Mouse (Mus musculus) liver, postnatal 0 days (tissue): ENCODE measurements around the gene Gdpd5. TPM values are rescaled to one million over a fixed set of nuclear protein-coding genes. Genes with fewer than 3 reads are reported as not detected.

ENCODE experiments used
- ATAC-seq: fragments of 200-750 bp; cut with Nextera tagmentation; 2 replicates; pipeline ENCODE4 v1.8.0; 2017; ENCODE audit warnings: mild to moderate bottlenecking, moderate library complexity
- DNase-seq: peaks from one replicate; pipeline ENCODE4 v3.0.0-alpha.2; 2016
- H3K27ac ChIP-seq: fragments of 300-500 bp; sonication (generic); 2 replicates; pipeline ENCODE4 v1.5.1; 2014; ENCODE audit warnings: antibody characterized with exemption, moderate library complexity, mild to moderate bottlenecking, low read depth
- H3K27me3 ChIP-seq: fragments of 300-500 bp; sonication (generic); 2 replicates; pipeline ENCODE4 v1.6.1; 2014; ENCODE audit warnings: low read length, control low read depth, mixed read lengths; ENCODE audit not compliant: insufficient read depth
- H3K36me3 ChIP-seq: fragments of 300-500 bp; sonication (generic); replicated peaks from 2 replicates; pipeline ENCODE4 v1.6.1; 2014; ENCODE audit warnings: mild to moderate bottlenecking, control low read depth, low read length, moderate library complexity, mixed read lengths; ENCODE audit not compliant: insufficient read depth
- H3K4me1 ChIP-seq: fragments of 300-500 bp; sonication (generic); 2 replicates; pipeline ENCODE4 v1.6.1; 2014; ENCODE audit warnings: antibody characterized with exemption, mild to moderate bottlenecking, control low read depth; ENCODE audit not compliant: insufficient read depth
- H3K4me2 ChIP-seq: fragments of 300-500 bp; sonication (generic); 2 replicates; pipeline ENCODE4 v1.6.1; 2014; ENCODE audit warnings: low read depth, mild to moderate bottlenecking, low read length, moderate library complexity, mixed read lengths
- H3K4me3 ChIP-seq: fragments of 300-500 bp; sonication (generic); 2 replicates; pipeline ENCODE4 v1.5.1; 2014; ENCODE audit warnings: low read depth, low read length
- H3K9ac ChIP-seq: fragments of 300-500 bp; sonication (generic); replicated peaks from 2 replicates; pipeline ENCODE4 v1.6.1; 2014; ENCODE audit warnings: mild to moderate bottlenecking, moderate library complexity
- H3K9me3 ChIP-seq: fragments of 300-500 bp; sonication (generic); 2 replicates; pipeline ENCODE4 v1.6.1; 2016; ENCODE audit warnings: mild to moderate bottlenecking, control low read depth, low read length, mixed read lengths
- CTCF ChIP-seq: sonication (generic); IDR thresholded peaks from 2 replicates; pipeline ENCODE4 v1.5.1; 2016; ENCODE audit warnings: antibody characterized with exemption, low read depth
- EP300 ChIP-seq: IDR thresholded peaks from 2 replicates; pipeline ENCODE4 v1.6.1; 2016; ENCODE audit warnings: antibody characterized with exemption, low read depth, mild to moderate bottlenecking
- WGBS: fragments of 180-500 bp; shearing (Covaris S2); extraction: QIAGEN DNeasy Blood & Tissue Kit; methylation state at CpG from one replicate; pipeline ENCODE4 v1.1.7; 2014; ENCODE audit not compliant: insufficient replicate concordance; 5-methylcytosine and 5-hydroxymethylcytosine counted together
- polyA plus RNA-seq: library from polyadenylated mRNA; unstranded; fragments of >200 nt; fragmentation: Nextera tagmentation; extraction: Ambion mirVana; gene quantifications from 2 replicates; pipeline ENCODE4 v1.2.1, GENCODE M21; 2015

Gene Gdpd5
- polyA plus RNA-seq: 1.7 TPM in 2 replicates

- DNase-seq (peak; percentile 98), ATAC-seq (peak; percentile 93)
- Histone ChIP-seq H3K4me1 (peaks cover 14% of the 10 kb centered on the region), H3K4me3 (peak within 1 kb of the TSS; percentile 53), H3K9me3 (no peaks in the 10 kb centered on the region), H3K36me3 (no peaks in the 10 kb centered on the region), H3K27ac (0 out of 2 replicates have a peak within 1 kb of the TSS, but pooled peaks have one; percentile 41), H3K4me2 (peak within 1 kb of the TSS; percentile 90), H3K27me3 (peaks cover 18% of the 10 kb centered on the region), H3K9ac (peak within 1 kb of the TSS; percentile 60)
- under 1% methylated on average over 65 of the region's 73 CpGs for WGBS
- no peak for TF ChIP-seq EP300
- TF ChIP-seq CTCF: no peak
These were observed at the start of gene Gdpd5 for GRCm38 (mm10) chr7:99381214-99382087. Gene Gdpd5, plus strand, starts transcription at chr7:99381414.

- DNase-seq: peak; percentile 87
- 43% methylated on average over 12 of the region's 12 CpGs for WGBS
- TF ChIP-seq CTCF (peak; percentile 93), EP300 (no peak)
These were observed 48.3 kb upstream of the Gdpd5 start for GRCm38 (mm10) chr7:99332774-99333480.

GRCm38 (mm10) chr7:99340736-99341135 lies 40.5 kb upstream of the Gdpd5 start:
- H3K4me2 ChIP-seq: no peak overlapping the region
- no peak for ATAC-seq
- 69% methylated on average over 8 of the region's 8 CpGs for WGBS
- H3K27me3 ChIP-seq: no peaks in the 10 kb centered on the region
- H3K9me3 ChIP-seq: no peaks in the 10 kb centered on the region
- TF ChIP-seq EP300: no peak
- TF ChIP-seq CTCF: no peak
- H3K36me3 ChIP-seq: no peaks in the 10 kb centered on the region
- no peaks in the 10 kb centered on the region; the same call in 1 of the 2 replicates for H3K4me1 ChIP-seq
- H3K9ac ChIP-seq: no peak overlapping the region
- no peak overlapping the region for H3K27ac ChIP-seq
- DNase-seq: no peak
- no peak overlapping the region for H3K4me3 ChIP-seq

More at GRCm38 (mm10) chr7:99332774-99333480, 48.3 kb upstream of the Gdpd5 start:
- H3K36me3 ChIP-seq: no peaks in the 10 kb centered on the region
- H3K27ac ChIP-seq: no peak overlapping the region
- H3K9ac ChIP-seq: no peak overlapping the region
- H3K4me3 ChIP-seq: no peak overlapping the region
- H3K4me1 ChIP-seq: no peaks in the 10 kb centered on the region
- ATAC-seq: no peak
- H3K9me3 ChIP-seq: no peaks in the 10 kb centered on the region
- 0 out of 2 replicates have a peak, but pooled peaks cover 5% of the 10 kb centered on the region for H3K27me3 ChIP-seq
- no peak overlapping the region for H3K4me2 ChIP-seq

- no peak overlapping the region for H3K9ac ChIP-seq
- H3K4me3 ChIP-seq: no peak overlapping the region
- ATAC-seq: no peak
- no peak overlapping the region for H3K27ac ChIP-seq
- H3K4me1 ChIP-seq: no peaks in the 10 kb centered on the region; the same call in 1 of the 2 replicates
- TF ChIP-seq CTCF (no peak), EP300 (no peak)
- no peaks in the 10 kb centered on the region for H3K27me3 ChIP-seq
- H3K9me3 ChIP-seq: no peaks in the 10 kb centered on the region
- no peak for DNase-seq
- H3K4me2 ChIP-seq: no peak overlapping the region
- 73% methylated on average over 4 of the region's 4 CpGs for WGBS
- no peaks in the 10 kb centered on the region; the same call in 1 of the 2 replicates for H3K36me3 ChIP-seq
These were observed 37.6 kb upstream of the Gdpd5 start for GRCm38 (mm10) chr7:99343577-99343976.

- Histone ChIP-seq H3K9me3 (no peaks in the 10 kb centered on the region), H3K4me3 (no peak overlapping the region), H3K9ac (no peak overlapping the region), H3K27ac (no peak overlapping the region), H3K27me3 (peaks cover 4% of the 10 kb centered on the region; the same call in 1 of the 2 replicates), H3K36me3 (no peaks in the 10 kb centered on the region; the same call in 1 of the 2 replicates), H3K4me1 (no peaks in the 10 kb centered on the region; the same call in 1 of the 2 replicates), H3K4me2 (no peak overlapping the region)
- TF ChIP-seq EP300 (no peak), CTCF (no peak)
- no peak for ATAC-seq
- WGBS: 83% methylated on average over 10 of the region's 10 CpGs
- no peak for DNase-seq
These were observed 33.9 kb upstream of the Gdpd5 start for GRCm38 (mm10) chr7:99347268-99347667.

- Histone ChIP-seq H3K4me2 (no peak overlapping the region), H3K9me3 (no peaks in the 10 kb centered on the region), H3K36me3 (no peaks in the 10 kb centered on the region; the same call in 1 of the 2 replicates), H3K4me3 (no peak overlapping the region), H3K4me1 (no peaks in the 10 kb centered on the region; the same call in 1 of the 2 replicates), H3K27ac (no peak overlapping the region), H3K27me3 (peaks cover 10% of the 10 kb centered on the region; the same call in 1 of the 2 replicates), H3K9ac (no peak overlapping the region)
- 88% methylated on average over 26 of the region's 26 CpGs for WGBS
- DNase-seq (no peak), ATAC-seq (no peak)
- TF ChIP-seq CTCF (no peak), EP300 (no peak)
These were observed 32.3 kb upstream of the Gdpd5 start for GRCm38 (mm10) chr7:99348883-99349282.
